Mouse (Mus musculus): ENCODE results near the gene Dcaf8. TPM values are rescaled to one million over a fixed set of nuclear protein-coding genes. Genes with fewer than 3 reads are reported as not detected.

The Dcaf8 gene
- polyA plus RNA-seq, 1 experiment from 2014 or later, result 114 TPM

DNA sequence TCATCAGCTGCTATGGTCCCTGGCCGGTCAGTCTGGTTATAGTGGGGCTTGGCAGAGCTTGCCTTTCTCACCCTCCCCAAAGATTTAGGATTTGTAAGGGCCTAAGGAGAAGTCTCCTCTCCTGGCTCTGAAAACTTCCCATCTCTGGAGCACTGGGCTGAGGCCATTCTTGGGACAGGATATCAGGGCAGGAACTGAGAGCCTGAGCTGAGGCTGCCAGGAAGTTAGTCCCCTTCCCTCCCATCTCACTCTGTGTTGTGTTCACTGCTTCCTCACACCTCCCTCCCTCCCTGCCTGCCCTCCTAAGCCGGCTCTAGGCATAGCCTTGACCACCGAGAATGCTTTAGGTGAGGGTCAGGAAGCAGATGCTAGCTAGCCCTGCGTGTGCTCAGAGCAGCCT is 55.7 kb downstream of the Dcaf8 start:
- H3K9ac ChIP-seq (ENCODE audit: low read depth, low read length), result peak overlapping the region; percentile 19; the same call in 1 of the 2 replicates
- no peak for ATAC-seq (ENCODE audit: low FRiP score, low TSS enrichment)
- no peak overlapping the region for H3K4me3 ChIP-seq (ENCODE audit: low read length)

GRCm38 (mm10) chr1:172204033-172204813 is 56.3 kb downstream of the Dcaf8 start:
- H3K36me3 ChIP-seq (ENCODE audit: control insufficient read depth, insufficient read depth, low read length), result peaks cover 20% of the 10 kb centered on the region
- H3K27ac ChIP-seq (ENCODE audit: low read depth, low read length), result peak overlapping the region; percentile 86; the same call in 1 of the 2 replicates
- H3K4me2 ChIP-seq (replicated peaks; ENCODE audit: low read depth, low read length), result peak overlapping the region; percentile 28; the same call in 1 of the 2 replicates
- H3K4me3 ChIP-seq (ENCODE audit: low read length), result no peak overlapping the region
- no peak overlapping the region; the same call in 1 of the 2 replicates for H3K9ac ChIP-seq (ENCODE audit: low read depth, low read length)
- ATAC-seq (ENCODE audit: low FRiP score, low TSS enrichment), result 0 out of 2 replicates have a peak, but pooled peaks have one; percentile 3
- H3K9me3 ChIP-seq (ENCODE audit: control insufficient read depth, low read length), result no peaks in the 10 kb centered on the region
- H3K27me3 ChIP-seq (ENCODE audit: control insufficient read depth, insufficient read depth, low read length), result no peaks in the 10 kb centered on the region
- peaks cover 61% of the 10 kb centered on the region for H3K4me1 ChIP-seq (ENCODE audit: control insufficient read depth, insufficient read depth, low read length)
- WGBS, result 17% methylated on average over 9 of the region's 9 CpGs

More for the DNA sequence above, 55.7 kb downstream of the Dcaf8 start:
- H3K4me2 ChIP-seq (replicated peaks; ENCODE audit: low read depth, low read length), result no peak overlapping the region; the same call in 1 of the 2 replicates
- no peaks in the 10 kb centered on the region for H3K27me3 ChIP-seq (ENCODE audit: control insufficient read depth, insufficient read depth, low read length)
- H3K9me3 ChIP-seq (ENCODE audit: control insufficient read depth, low read length), result no peaks in the 10 kb centered on the region
- H3K36me3 ChIP-seq (ENCODE audit: control insufficient read depth, insufficient read depth, low read length), result peaks cover 23% of the 10 kb centered on the region
- peaks cover 61% of the 10 kb centered on the region for H3K4me1 ChIP-seq (ENCODE audit: control insufficient read depth, insufficient read depth, low read length)
- H3K27ac ChIP-seq (ENCODE audit: low read depth, low read length), result peak overlapping the region; percentile 86; the same call in 1 of the 2 replicates
- WGBS, result 4% methylated on average over 4 of the region's 4 CpGs

DNA sequence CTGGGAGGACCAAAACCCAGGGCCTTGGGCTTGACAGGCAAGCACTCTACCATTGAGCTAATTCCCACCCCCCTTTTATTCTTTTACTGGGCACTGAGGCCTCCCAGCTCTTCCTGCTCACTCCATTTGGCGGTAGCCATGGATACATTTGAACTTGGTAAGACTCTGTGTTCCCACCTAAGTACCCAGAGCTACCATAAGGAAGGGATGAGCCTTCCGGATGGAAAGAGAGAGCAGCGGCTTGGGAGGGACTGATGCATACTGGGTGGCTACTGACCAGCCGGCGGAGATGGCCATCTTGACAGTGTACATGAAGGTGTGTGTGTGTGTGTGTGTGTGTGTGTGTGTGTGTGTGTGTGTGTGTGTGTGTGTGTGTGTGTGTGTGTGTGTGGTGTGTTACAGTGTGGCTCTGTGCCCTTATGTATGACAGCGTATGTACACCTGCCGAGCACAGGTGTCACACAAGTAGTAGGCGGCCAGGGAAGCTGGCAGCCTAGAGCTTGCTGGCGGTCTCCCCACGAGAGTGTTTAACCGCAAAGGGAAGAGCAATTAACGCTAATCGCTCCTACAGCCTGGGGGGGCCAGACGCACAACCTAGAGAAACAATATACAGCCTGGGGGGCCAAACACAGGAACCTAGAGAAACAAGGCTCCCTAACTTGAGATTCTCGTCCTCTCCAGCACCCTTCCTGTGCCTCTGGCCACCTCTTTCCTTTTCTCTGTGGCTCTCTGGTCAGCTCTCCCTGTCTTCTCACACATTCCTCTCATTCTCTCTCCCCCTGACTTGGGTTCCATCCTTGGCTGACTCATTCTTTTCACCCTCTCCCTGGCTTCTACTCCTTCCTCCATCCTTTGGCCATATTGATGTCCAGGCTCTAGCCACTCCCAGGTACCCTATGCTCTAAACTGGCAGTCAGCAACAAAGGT is 57.2 kb downstream of the Dcaf8 start:
- peak overlapping the region; percentile 23; the same call in 1 of the 2 replicates for H3K9ac ChIP-seq (ENCODE audit: low read depth, low read length)
- peak overlapping the region; percentile 42; the same call in 1 of the 2 replicates for H3K27ac ChIP-seq (ENCODE audit: low read depth, low read length)
- no peak for ATAC-seq (ENCODE audit: low FRiP score, low TSS enrichment)
- H3K36me3 ChIP-seq (ENCODE audit: control insufficient read depth, insufficient read depth, low read length), result peaks cover 11% of the 10 kb centered on the region
- H3K27me3 ChIP-seq (ENCODE audit: control insufficient read depth, insufficient read depth, low read length), result no peaks in the 10 kb centered on the region
- H3K4me3 ChIP-seq (ENCODE audit: low read length), result peak overlapping the region; percentile 68; the same call in 1 of the 2 replicates
- WGBS, result 38% methylated on average over 15 of the region's 15 CpGs
- peaks cover 58% of the 10 kb centered on the region for H3K4me1 ChIP-seq (ENCODE audit: control insufficient read depth, insufficient read depth, low read length)
- no peaks in the 10 kb centered on the region for H3K9me3 ChIP-seq (ENCODE audit: control insufficient read depth, low read length)
- H3K4me2 ChIP-seq (replicated peaks; ENCODE audit: low read depth, low read length), result peak overlapping the region; percentile 70

GRCm38 (mm10) chr1:172205741-172206087 is 57.8 kb downstream of the Dcaf8 start:
- Histone ChIP-seq H3K36me3 (ENCODE audit: control insufficient read depth, insufficient read depth, low read length) (peaks cover 6% of the 10 kb centered on the region; the same call in 1 of the 2 replicates), H3K27ac (ENCODE audit: low read depth, low read length) (peak overlapping the region; percentile 86; the same call in 1 of the 2 replicates), H3K4me2 (replicated peaks; ENCODE audit: low read depth, low read length) (peak overlapping the region; percentile 70), H3K4me1 (ENCODE audit: control insufficient read depth, insufficient read depth, low read length) (peaks cover 56% of the 10 kb centered on the region), H3K9me3 (ENCODE audit: control insufficient read depth, low read length) (no peaks in the 10 kb centered on the region), H3K4me3 (ENCODE audit: low read length) (peak overlapping the region; percentile 68), H3K9ac (ENCODE audit: low read depth, low read length) (peak overlapping the region; percentile 84), H3K27me3 (ENCODE audit: control insufficient read depth, insufficient read depth, low read length) (no peaks in the 10 kb centered on the region)
- WGBS, result 12% methylated on average over 3 of the region's 3 CpGs
- ATAC-seq (ENCODE audit: low FRiP score, low TSS enrichment), result no peak

DNA sequence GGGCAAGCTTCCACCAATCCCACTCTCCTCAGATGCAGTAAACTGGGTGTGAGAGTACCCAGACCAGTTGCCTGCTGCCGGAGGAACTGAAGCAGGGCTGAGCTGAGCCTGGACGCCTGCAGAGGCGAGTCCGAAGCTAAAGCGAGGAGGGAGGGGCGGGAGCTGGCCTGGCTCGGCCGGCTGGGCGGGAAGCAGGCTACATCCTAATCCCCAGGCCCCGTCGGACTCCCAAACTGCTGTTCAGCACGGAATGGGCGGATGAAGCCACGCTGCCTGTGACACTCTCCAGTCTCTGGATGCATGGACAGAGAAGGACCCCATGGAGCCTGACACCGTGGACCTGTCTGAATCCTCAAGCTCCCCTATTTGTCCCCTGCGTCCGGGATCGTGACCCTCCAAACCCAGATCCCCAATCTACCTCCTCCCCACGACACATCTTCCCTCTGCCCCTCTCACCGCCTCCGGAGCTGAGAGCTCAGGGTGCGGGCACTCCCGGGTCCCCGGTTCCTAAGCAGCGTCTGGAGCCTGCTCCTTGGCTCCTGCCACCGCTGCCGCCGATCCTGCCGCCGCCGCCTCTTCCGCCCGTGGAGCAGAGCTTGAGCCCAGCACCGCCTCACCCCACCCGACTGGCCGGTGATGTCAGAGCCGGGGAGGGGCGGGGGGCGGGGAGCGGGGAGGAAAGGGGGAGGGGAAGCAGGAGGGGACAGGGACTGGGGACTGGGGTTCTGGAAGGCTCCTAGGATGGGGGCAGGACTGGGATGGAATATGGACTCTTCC is 58.4 kb downstream of the Dcaf8 start, which contains the start of gene Pea15a:
Gene Pea15a, minus strand, starts transcription at position 664 of the 777 bp plus-strand sequence.
- Histone ChIP-seq H3K27ac (ENCODE audit: low read depth, low read length) (peak within 1 kb of the TSS; percentile 86), H3K4me3 (ENCODE audit: low read length) (peak within 1 kb of the TSS; percentile 68), H3K27me3 (ENCODE audit: control insufficient read depth, insufficient read depth, low read length) (no peaks in the 10 kb centered on the region), H3K9ac (ENCODE audit: low read depth, low read length) (peak within 1 kb of the TSS; percentile 84), H3K4me2 (replicated peaks; ENCODE audit: low read depth, low read length) (peak within 1 kb of the TSS; percentile 70), H3K9me3 (ENCODE audit: control insufficient read depth, low read length) (no peaks in the 10 kb centered on the region), H3K4me1 (ENCODE audit: control insufficient read depth, insufficient read depth, low read length) (peaks cover 50% of the 10 kb centered on the region), H3K36me3 (ENCODE audit: control insufficient read depth, insufficient read depth, low read length) (peaks cover 2% of the 10 kb centered on the region; the same call in 1 of the 2 replicates)
- ATAC-seq (ENCODE audit: low FRiP score, low TSS enrichment), result peak; percentile 71
- WGBS, result under 1% methylated on average over 37 of the region's 40 CpGs

- Histone ChIP-seq H3K4me1 (ENCODE audit: control insufficient read depth, insufficient read depth, low read length) (peaks cover 41% of the 10 kb centered on the region), H3K27me3 (ENCODE audit: control insufficient read depth, insufficient read depth, low read length) (no peaks in the 10 kb centered on the region), H3K36me3 (ENCODE audit: control insufficient read depth, insufficient read depth, low read length) (no peaks in the 10 kb centered on the region; the same call in 1 of the 2 replicates), H3K4me2 (replicated peaks; ENCODE audit: low read depth, low read length) (peak overlapping the region; percentile 70), H3K27ac (ENCODE audit: low read depth, low read length) (peak overlapping the region; percentile 86), H3K4me3 (ENCODE audit: low read length) (peak overlapping the region; percentile 68; the same call in 1 of the 2 replicates), H3K9me3 (ENCODE audit: control insufficient read depth, low read length) (no peaks in the 10 kb centered on the region), H3K9ac (ENCODE audit: low read depth, low read length) (no peak overlapping the region)
- 0 out of 2 replicates have a peak, but pooled peaks have one; percentile 3 for ATAC-seq (ENCODE audit: low FRiP score, low TSS enrichment)
- WGBS, result 8% methylated on average over 7 of the region's 7 CpGs
Observed at GRCm38 (mm10) chr1:172207111-172207584, 59.3 kb downstream of the Dcaf8 start.

GRCm38 (mm10) chr1:172212776-172213175 is 64.9 kb downstream of the Dcaf8 start:
- H3K27me3 ChIP-seq (ENCODE audit: control insufficient read depth, insufficient read depth, low read length), result no peaks in the 10 kb centered on the region
- no peaks in the 10 kb centered on the region for H3K36me3 ChIP-seq (ENCODE audit: control insufficient read depth, insufficient read depth, low read length)
- no peak for ATAC-seq (ENCODE audit: low FRiP score, low TSS enrichment)
- H3K4me2 ChIP-seq (replicated peaks; ENCODE audit: low read depth, low read length), result no peak overlapping the region
- H3K27ac ChIP-seq (ENCODE audit: low read depth, low read length), result no peak overlapping the region
- H3K4me3 ChIP-seq (ENCODE audit: low read length), result no peak overlapping the region
- H3K9me3 ChIP-seq (ENCODE audit: control insufficient read depth, low read length), result no peaks in the 10 kb centered on the region
- 57% methylated on average over 5 of the region's 5 CpGs for WGBS
- peaks cover 3% of the 10 kb centered on the region; the same call in 1 of the 2 replicates for H3K4me1 ChIP-seq (ENCODE audit: control insufficient read depth, insufficient read depth, low read length)
- no peak overlapping the region for H3K9ac ChIP-seq (ENCODE audit: low read depth, low read length)

DNA sequence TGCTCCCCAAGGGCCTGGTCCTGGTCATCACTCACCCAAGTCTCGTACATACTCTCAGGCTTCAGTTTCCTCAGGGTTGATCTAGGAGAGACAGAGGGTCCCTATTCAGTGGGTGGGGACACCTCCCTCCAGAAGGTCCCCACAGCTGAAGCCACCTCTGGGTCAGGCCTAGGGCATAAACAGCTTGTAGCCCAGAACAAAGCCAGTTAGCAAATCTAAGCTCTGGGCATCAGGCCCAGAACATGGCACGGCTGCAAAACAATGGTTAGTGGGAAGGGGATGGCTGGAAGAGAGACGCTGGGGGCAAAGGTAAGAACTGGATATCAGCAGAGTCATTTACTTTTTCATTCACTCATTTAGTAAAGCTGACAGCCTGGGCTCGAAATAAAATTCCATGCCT is 65.9 kb downstream of the Dcaf8 start:
- Histone ChIP-seq H3K4me1 (ENCODE audit: control insufficient read depth, insufficient read depth, low read length) (peaks cover 6% of the 10 kb centered on the region; the same call in 1 of the 2 replicates), H3K9me3 (ENCODE audit: control insufficient read depth, low read length) (no peaks in the 10 kb centered on the region), H3K4me2 (replicated peaks; ENCODE audit: low read depth, low read length) (no peak overlapping the region), H3K4me3 (ENCODE audit: low read length) (no peak overlapping the region), H3K27ac (ENCODE audit: low read depth, low read length) (no peak overlapping the region), H3K9ac (ENCODE audit: low read depth, low read length) (no peak overlapping the region), H3K36me3 (ENCODE audit: control insufficient read depth, insufficient read depth, low read length) (no peaks in the 10 kb centered on the region), H3K27me3 (ENCODE audit: control insufficient read depth, insufficient read depth, low read length) (no peaks in the 10 kb centered on the region)
- 77% methylated on average over 4 of the region's 4 CpGs for WGBS
- no peak for ATAC-seq (ENCODE audit: low FRiP score, low TSS enrichment)

Measured in kidney, embryonic 14.5 days (tissue).